Mouse (Mus musculus): Measurements from ENCODE around the gene Slc10a7. TPM values are rescaled to one million over a fixed set of nuclear protein-coding genes. Genes with fewer than 3 reads are reported as not detected.
"Not testable (repeated sequence)": the region's sequence is repeated elsewhere in the genome, so short reads cannot be mapped to it uniquely, and the experiment has no call there.

Gene Slc10a7
- polyA plus RNA-seq, 1 experiment from 2014 or later = 7.3 TPM

DNA sequence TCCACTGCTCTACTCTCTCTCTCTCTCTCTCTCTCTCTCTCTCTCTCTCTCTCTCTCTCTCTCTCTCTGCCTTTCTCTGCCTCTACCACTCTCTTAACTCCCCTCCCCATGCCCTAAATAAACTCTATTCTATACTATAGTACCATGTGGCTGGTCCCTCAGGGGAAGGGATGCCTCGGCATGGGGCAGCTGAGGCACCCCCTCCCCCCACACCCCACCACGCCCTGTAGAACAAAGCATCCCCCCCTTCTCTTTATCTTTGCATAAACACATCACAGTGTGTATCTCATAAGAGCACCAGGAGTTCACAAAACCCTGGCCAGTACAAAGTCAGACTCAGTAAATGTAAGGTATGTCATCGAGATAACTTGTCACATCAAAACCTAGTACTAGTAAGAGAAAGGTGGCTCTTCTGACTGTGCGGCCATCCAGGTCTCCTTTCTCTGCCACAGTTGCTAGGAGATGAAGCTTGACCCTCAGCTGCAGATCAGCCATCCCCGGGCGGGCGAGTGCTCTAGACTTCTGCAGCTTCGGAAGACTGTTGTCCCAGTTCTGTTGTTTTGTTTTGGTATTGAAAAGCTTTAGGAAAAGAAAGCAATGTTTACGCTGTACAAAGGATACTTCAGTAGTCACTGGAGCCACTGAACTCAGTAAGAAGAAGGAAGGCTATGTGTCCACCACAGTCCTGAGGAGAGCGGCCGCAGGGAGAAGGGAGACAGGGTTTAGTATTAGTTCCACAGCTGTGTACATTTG, 194.1 kb downstream of the Slc10a7 start:
- Histone ChIP-seq H3K36me3 (ENCODE audit: control insufficient read depth, insufficient read depth, low read length) (peaks cover 2% of the 10 kb centered on the region; the same call in 1 of the 2 replicates), H3K9ac (ENCODE audit: low read length) (0 out of 2 replicates have a peak overlapping the region, but pooled peaks have one; percentile 7), H3K27ac (ENCODE audit: low read depth, low read length) (0 out of 2 replicates have a peak overlapping the region, but pooled peaks have one; percentile 4), H3K4me1 (ENCODE audit: control insufficient read depth, insufficient read depth, low read length) (peaks cover 8% of the 10 kb centered on the region), H3K4me3 (ENCODE audit: low read depth, low read length) (no peak overlapping the region), H3K4me2 (no peak overlapping the region), H3K9me3 (ENCODE audit: control insufficient read depth, low read length) (no peaks in the 10 kb centered on the region), H3K27me3 (ENCODE audit: control insufficient read depth, insufficient read depth, low read length) (no peaks in the 10 kb centered on the region)
- DNase-seq (ENCODE audit: low spot score, missing footprints) = peak; percentile 90
- peak; percentile 64; the same call in 1 of the 2 replicates for ATAC-seq (ENCODE audit: low FRiP score)
- WGBS = 39% methylated on average over 11 of the region's 11 CpGs

GRCm38 (mm10) chr8:78705980-78706379, 196.8 kb downstream of the Slc10a7 start:
- ATAC-seq (ENCODE audit: low FRiP score) (no peak), DNase-seq (ENCODE audit: low spot score, missing footprints) (no peak)
- Histone ChIP-seq H3K36me3 (ENCODE audit: control insufficient read depth, insufficient read depth, low read length) (peaks cover 2% of the 10 kb centered on the region; the same call in 1 of the 2 replicates), H3K9me3 (ENCODE audit: control insufficient read depth, low read length) (no peaks in the 10 kb centered on the region), H3K4me2 (no peak overlapping the region), H3K9ac (ENCODE audit: low read length) (no peak overlapping the region), H3K4me1 (ENCODE audit: control insufficient read depth, insufficient read depth, low read length) (peaks cover 8% of the 10 kb centered on the region), H3K27me3 (ENCODE audit: control insufficient read depth, insufficient read depth, low read length) (no peaks in the 10 kb centered on the region), H3K27ac (ENCODE audit: low read depth, low read length) (no peak overlapping the region), H3K4me3 (ENCODE audit: low read depth, low read length) (no peak overlapping the region)
- WGBS = 70% methylated on average over 9 of the region's 9 CpGs

GRCm38 (mm10) chr8:78709948-78710644, 200.9 kb downstream of the Slc10a7 start:
- Histone ChIP-seq H3K27ac (ENCODE audit: low read depth, low read length) (no peak overlapping the region), H3K27me3 (ENCODE audit: control insufficient read depth, insufficient read depth, low read length) (no peaks in the 10 kb centered on the region), H3K9me3 (ENCODE audit: control insufficient read depth, low read length) (no peaks in the 10 kb centered on the region), H3K4me1 (ENCODE audit: control insufficient read depth, insufficient read depth, low read length) (0 out of 2 replicates have a peak, but pooled peaks cover 2% of the 10 kb centered on the region), H3K4me2 (no peak overlapping the region), H3K9ac (ENCODE audit: low read length) (no peak overlapping the region), H3K4me3 (ENCODE audit: low read depth, low read length) (no peak overlapping the region), H3K36me3 (ENCODE audit: control insufficient read depth, insufficient read depth, low read length) (no peaks in the 10 kb centered on the region)
- ATAC-seq (ENCODE audit: low FRiP score) (no peak), DNase-seq (ENCODE audit: low spot score, missing footprints) (no peak)
- 92% methylated on average over 11 of the region's 11 CpGs for WGBS

GRCm38 (mm10) chr8:78710961-78711360, 201.8 kb downstream of the Slc10a7 start:
- WGBS = 95% methylated on average over 10 of the region's 10 CpGs
- no peaks in the 10 kb centered on the region for H3K36me3 ChIP-seq (ENCODE audit: control insufficient read depth, insufficient read depth, low read length)
- no peak overlapping the region for H3K4me2 ChIP-seq
- H3K9me3 ChIP-seq (ENCODE audit: control insufficient read depth, low read length) = no peaks in the 10 kb centered on the region
- 0 out of 2 replicates have a peak, but pooled peaks cover 2% of the 10 kb centered on the region for H3K4me1 ChIP-seq (ENCODE audit: control insufficient read depth, insufficient read depth, low read length)
- no peak overlapping the region for H3K4me3 ChIP-seq (ENCODE audit: low read depth, low read length)
- no peak for ATAC-seq (ENCODE audit: low FRiP score)
- no peaks in the 10 kb centered on the region for H3K27me3 ChIP-seq (ENCODE audit: control insufficient read depth, insufficient read depth, low read length)
- H3K27ac ChIP-seq (ENCODE audit: low read depth, low read length) = no peak overlapping the region
- DNase-seq (ENCODE audit: low spot score, missing footprints) = no peak
- H3K9ac ChIP-seq (ENCODE audit: low read length) = no peak overlapping the region

DNA sequence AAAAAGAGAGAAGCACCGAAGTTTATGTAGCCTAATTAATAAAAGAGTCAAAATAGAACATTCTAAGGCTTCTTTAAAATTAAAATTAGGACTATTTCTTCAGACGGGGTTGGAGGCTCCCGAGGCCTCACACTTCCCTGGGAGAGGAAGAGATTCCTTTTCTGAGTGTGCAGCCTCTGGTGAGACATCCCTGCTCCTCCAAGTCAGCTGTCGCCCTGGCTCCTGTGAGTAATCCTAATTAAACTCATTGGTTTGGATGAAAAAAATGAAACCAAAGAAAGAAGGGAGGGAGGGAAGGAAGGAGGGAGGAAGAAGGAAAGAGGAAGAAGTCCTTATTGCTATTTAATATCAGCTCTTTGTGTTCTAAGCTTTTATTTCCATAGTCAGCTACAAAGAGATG, 205.7 kb downstream of the Slc10a7 start:
- Histone ChIP-seq H3K4me1 (ENCODE audit: control insufficient read depth, insufficient read depth, low read length) (0 out of 2 replicates have a peak, but pooled peaks cover 2% of the 10 kb centered on the region), H3K27me3 (ENCODE audit: control insufficient read depth, insufficient read depth, low read length) (no peaks in the 10 kb centered on the region), H3K9ac (ENCODE audit: low read length) (no peak overlapping the region), H3K27ac (ENCODE audit: low read depth, low read length) (no peak overlapping the region), H3K36me3 (ENCODE audit: control insufficient read depth, insufficient read depth, low read length) (no peaks in the 10 kb centered on the region), H3K4me3 (ENCODE audit: low read depth, low read length) (no peak overlapping the region), H3K4me2 (no peak overlapping the region), H3K9me3 (ENCODE audit: control insufficient read depth, low read length) (no peaks in the 10 kb centered on the region)
- DNase-seq (ENCODE audit: low spot score, missing footprints) = no peak
- ATAC-seq (ENCODE audit: low FRiP score) = no peak
- 79% methylated on average over 4 of the region's 4 CpGs for WGBS

DNA sequence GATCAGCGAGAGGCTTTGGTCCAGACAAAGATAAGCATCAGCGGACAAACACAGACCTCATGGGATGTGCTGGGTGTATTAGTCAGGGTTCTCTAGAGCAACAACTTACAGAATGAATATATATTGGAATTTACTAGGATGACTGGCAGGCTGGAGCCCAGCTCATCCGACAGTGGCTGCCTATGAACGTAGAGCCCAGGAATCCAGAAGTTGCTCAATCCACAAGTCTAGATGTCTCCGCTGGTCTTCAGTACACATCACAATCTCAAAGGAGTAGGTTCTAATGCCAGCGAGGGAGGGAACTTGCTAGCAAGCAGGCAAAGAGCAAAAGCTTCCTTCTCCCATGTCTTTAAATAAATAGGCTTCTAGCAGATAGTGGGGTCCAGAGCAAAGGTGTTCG, 207.4 kb downstream of the Slc10a7 start:
- no peak overlapping the region for H3K9ac ChIP-seq (ENCODE audit: low read length)
- WGBS = 92% methylated on average over 7 of the region's 7 CpGs
- H3K4me1 ChIP-seq (ENCODE audit: control insufficient read depth, insufficient read depth, low read length) = 0 out of 2 replicates have a peak, but pooled peaks cover 2% of the 10 kb centered on the region
- H3K27ac ChIP-seq (ENCODE audit: low read depth, low read length) = no peak overlapping the region
- ATAC-seq (ENCODE audit: low FRiP score) = no peak
- no peak overlapping the region for H3K4me3 ChIP-seq (ENCODE audit: low read depth, low read length)
- no peak for DNase-seq (ENCODE audit: low spot score, missing footprints)
- no peaks in the 10 kb centered on the region for H3K36me3 ChIP-seq (ENCODE audit: control insufficient read depth, insufficient read depth, low read length)
- no peaks in the 10 kb centered on the region for H3K9me3 ChIP-seq (ENCODE audit: control insufficient read depth, low read length)
- no peak overlapping the region for H3K4me2 ChIP-seq
- no peaks in the 10 kb centered on the region for H3K27me3 ChIP-seq (ENCODE audit: control insufficient read depth, insufficient read depth, low read length)

DNA sequence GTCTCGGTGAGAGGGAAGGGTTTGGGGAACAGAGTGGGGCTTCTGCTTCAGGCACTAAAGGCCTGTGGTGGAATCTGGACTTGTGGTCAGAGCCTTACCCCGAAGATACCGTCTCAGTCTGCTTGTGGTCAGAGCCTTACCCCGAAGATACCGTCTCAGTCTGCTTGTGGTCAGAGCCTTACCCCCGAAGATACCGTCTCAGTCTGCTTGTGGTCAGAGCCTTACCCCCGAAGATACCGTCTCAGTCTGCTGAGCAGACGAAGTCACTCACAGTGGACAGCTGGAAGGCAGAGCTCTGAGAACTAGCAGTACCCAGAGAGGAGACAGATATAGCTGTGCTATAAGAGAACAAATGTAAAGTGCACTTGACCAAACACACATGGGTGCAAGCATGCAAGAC, 208.0 kb downstream of the Slc10a7 start:
- WGBS = 94% methylated on average over 10 of the region's 10 CpGs
- H3K27ac ChIP-seq (ENCODE audit: low read depth, low read length); H3K4me3 ChIP-seq (ENCODE audit: low read depth, low read length); H3K9me3 ChIP-seq (ENCODE audit: control insufficient read depth, low read length); H3K9ac ChIP-seq (ENCODE audit: low read length); H3K4me2 ChIP-seq; H3K36me3 ChIP-seq (ENCODE audit: control insufficient read depth, insufficient read depth, low read length); H3K27me3 ChIP-seq (ENCODE audit: control insufficient read depth, insufficient read depth, low read length); H3K4me1 ChIP-seq (ENCODE audit: control insufficient read depth, insufficient read depth, low read length); DNase-seq (ENCODE audit: low spot score, missing footprints); ATAC-seq (ENCODE audit: low FRiP score): not testable (repeated sequence)

DNA sequence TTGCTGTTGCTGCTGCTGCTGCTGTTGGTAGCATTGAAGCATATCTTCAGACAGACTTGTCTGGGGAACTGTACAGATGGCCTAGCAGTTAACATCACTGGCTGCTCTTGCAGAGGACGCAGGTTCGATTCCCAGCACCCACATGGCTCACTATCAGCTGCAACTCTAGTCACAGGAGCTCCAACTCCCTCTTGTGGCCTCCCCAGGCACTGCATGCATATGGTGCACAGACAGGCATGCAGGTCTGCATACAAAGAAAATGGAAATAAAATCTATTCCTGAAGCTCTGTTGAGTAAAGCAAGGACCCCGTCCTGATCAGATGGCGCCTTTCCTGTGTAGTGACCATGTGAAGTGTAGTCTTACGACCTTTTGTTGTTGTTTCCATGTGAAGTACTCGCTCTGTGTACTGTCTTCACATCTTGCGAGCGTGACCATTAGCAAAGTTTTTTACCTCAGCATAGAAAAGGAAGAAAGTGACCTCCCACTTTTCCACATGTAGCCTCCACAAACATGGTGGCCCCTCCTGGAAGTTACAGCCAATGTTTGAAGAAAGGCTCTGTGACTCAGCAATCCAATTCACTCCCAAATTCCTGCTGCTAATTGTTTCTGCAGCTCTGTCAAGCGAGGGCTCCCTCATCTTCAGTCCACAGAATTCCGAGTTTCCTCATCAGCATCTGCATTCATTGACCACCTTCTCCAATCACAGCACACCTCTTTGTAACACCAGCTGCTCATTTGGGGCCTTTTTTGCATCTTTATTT, 210.3 kb downstream of the Slc10a7 start:
- H3K9me3 ChIP-seq (ENCODE audit: control insufficient read depth, low read length) = no peaks in the 10 kb centered on the region
- ATAC-seq (ENCODE audit: low FRiP score) (no peak), DNase-seq (ENCODE audit: low spot score, missing footprints) (no peak)
- no peaks in the 10 kb centered on the region for H3K36me3 ChIP-seq (ENCODE audit: control insufficient read depth, insufficient read depth, low read length)
- H3K4me2 ChIP-seq = no peak overlapping the region
- no peaks in the 10 kb centered on the region for H3K27me3 ChIP-seq (ENCODE audit: control insufficient read depth, insufficient read depth, low read length)
- no peak overlapping the region for H3K4me3 ChIP-seq (ENCODE audit: low read depth, low read length)
- H3K9ac ChIP-seq (ENCODE audit: low read length) = no peak overlapping the region
- no peak overlapping the region for H3K27ac ChIP-seq (ENCODE audit: low read depth, low read length)
- no peaks in the 10 kb centered on the region for H3K4me1 ChIP-seq (ENCODE audit: control insufficient read depth, insufficient read depth, low read length)
- WGBS = 84% methylated on average over 10 of the region's 10 CpGs
